Mouse (Mus musculus) thymus, adult 18-20 months (tissue): ENCODE data around the gene Nptxr.

Experiments used
- DNase-seq, 2 experiments: peaks; one replicate each; pipeline ENCODE4 v3.0.0; 2022; ENCODE audit warnings: mixed read lengths in 2 of 2

Gene Nptxr

GRCm38 (mm10) chr15:79751772-79752171 is 52.8 kb downstream of the Nptxr start:
- DNase-seq = no peak

DNA sequence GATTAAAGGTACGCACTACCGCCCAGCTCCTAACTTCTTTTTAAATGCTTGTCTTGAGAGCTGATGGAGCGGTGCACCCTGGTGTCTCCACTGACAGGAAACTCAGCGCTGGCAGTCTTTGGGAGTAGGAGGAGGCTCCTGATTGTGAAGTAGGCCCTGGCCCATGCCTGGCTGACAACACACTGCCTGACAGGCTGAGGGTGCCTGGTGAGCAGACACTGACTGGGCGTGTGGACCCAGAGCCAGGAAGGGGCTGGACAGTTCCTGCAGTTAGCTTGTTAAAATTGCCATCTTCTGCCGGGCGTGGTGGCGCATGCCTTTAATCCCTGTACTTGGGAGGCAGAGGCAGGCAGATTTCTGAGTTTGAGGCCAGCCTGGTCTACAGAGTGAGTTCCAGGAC is 54.3 kb downstream of the Nptxr start:
- no peak for DNase-seq

GRCm38 (mm10) chr15:79749162-79749561 is 55.4 kb downstream of the Nptxr start:
- peak in 1 of 2 experiments; percentile 18 for DNase-seq

DNA sequence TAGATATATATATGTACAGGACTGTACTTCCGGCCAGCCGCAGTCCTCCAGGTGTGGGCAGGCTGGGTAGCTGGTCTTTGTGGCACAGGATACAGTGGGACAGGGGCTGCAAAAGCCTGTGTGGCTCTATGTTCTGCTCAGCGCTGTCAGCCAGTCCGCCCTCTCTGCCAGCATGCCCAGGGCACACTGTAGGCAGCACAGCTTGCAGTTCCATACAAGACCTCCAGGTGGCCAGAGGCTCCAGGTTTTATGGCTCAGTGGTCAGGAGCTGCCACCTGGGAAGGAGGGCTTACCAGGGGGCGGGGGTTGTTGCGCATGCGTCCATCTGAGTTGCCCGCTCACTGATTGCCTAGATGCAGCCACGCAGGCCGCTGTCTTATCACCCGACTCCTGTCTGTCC is 56.6 kb downstream of the Nptxr start:
- peak in 1 of 2 experiments; percentile 22 for DNase-seq

DNA sequence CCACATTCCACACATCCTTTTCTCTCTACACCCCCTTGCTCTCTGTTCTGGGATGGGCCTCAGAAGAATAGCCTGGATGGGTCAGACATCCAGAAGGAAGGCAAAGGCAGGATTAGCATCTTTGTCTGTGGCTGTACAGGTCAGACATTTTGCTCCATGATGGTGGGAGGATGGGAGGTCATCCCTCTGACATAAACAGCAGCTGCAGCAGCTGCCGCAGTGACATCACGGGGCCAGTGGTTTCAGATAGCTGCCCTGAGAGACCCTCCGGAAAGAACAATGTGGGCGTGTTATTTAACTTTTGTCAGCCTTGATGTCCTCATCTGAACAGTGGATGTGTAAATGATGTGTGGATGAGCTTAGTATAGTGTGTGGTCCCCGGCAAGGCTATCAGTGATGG is 58.7 kb downstream of the Nptxr start:
- DNase-seq = no peak

GRCm38 (mm10) chr15:79745312-79745711 is 59.3 kb downstream of the Nptxr start:
- no peak for DNase-seq

DNA sequence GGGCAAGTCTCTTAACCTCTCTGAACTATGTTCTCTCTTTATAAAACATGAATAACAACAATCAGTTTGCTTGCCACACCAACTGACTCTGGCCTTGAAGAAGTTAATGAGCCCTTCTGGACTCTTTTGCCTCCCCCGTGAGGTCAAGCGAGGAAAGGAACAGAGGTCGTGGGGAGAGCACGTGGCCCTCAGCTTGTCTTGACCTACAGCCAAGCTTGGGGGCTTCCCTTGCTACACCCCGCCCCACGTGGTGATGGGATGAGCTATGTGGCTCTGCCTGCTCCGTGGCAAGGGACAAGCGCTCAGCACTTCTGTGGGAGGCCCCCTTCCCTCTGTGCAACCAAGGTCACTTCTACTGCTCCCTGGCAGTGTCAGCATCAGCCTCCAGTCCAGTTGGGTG is 59.8 kb downstream of the Nptxr start:
- no peak for DNase-seq

DNA sequence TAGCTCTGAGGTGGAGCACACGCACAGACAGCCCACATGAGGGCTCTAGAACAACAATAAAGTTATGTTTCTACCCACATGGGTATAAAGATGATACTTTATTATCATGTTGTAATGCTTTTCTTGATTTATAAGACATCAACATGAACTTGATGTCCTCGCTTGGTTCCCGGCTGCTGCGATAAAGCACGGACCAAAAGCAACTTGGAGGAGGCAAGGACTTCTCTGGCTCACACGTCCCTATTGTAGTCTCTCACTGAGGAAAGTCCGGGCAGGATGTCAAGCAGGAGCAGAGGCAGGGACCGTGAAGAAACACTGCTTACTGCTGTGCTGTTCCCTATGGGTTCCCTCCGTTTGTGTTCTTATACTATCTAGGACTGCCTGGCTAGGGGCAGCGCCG is 60.6 kb downstream of the Nptxr start:
- no peak for DNase-seq

DNA sequence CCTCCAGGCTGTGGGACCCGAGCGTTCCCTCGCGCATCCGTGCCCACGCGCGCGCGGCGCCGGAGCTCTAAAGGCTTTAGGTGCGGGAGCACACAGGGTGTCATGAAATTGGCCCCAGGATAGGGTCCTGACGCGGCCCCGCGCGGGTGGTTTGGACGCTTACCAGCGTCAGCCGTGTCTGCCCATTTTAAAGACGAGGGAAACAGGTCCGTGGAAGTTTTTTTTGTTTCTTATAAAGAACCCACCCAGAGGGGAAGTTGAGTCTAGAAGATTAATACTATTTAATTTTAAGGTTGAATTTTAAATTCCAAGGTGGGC is 61.9 kb downstream of the Nptxr start:
- DNase-seq = no peak

GRCm38 (mm10) chr15:79741921-79742705 is 62.5 kb downstream of the Nptxr start, which contains the start of gene Sun2:
Sun2 (minus strand) TSS chr15:79742536.
- DNase-seq = peak; percentile 91 to 92

GRCm38 (mm10) chr15:79741173-79741858 is 63.2 kb downstream of the Nptxr start:
- DNase-seq = peak; percentile 37 to 63

DNA sequence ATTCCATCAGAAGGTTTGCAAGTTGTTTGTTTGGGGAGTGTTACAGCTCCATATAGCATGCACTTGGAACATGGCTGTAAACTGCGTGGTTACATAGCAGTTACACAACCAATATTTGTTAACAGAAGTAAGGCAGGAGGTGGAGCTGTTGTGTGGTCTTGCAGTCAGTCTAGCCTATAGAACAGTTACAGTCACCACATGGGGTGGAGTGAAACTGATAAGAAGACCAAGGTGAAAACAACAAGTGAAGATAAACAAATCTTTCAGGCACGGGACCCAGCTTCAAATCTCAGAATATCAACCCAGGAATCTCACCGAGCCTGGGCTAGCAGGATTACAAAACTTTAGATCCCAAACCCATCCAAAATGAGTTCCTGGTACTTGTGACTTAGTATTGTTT is 63.8 kb downstream of the Nptxr start:
- no peak for DNase-seq
